Mouse (Mus musculus) lung, postnatal 0 days (tissue): ENCODE data around the gene Gm42715.

ENCODE experiments used
- CTCF ChIP-seq: IDR thresholded peaks from 2 replicates; pipeline ENCODE4 v1.5.1; 2016; ENCODE audit warnings: antibody characterized with exemption, mild to moderate bottlenecking
- EP300 ChIP-seq: IDR thresholded peaks from 2 replicates; pipeline ENCODE4 v1.6.1; 2016; ENCODE audit warnings: antibody characterized with exemption, mild to moderate bottlenecking, control low read depth

DNA sequence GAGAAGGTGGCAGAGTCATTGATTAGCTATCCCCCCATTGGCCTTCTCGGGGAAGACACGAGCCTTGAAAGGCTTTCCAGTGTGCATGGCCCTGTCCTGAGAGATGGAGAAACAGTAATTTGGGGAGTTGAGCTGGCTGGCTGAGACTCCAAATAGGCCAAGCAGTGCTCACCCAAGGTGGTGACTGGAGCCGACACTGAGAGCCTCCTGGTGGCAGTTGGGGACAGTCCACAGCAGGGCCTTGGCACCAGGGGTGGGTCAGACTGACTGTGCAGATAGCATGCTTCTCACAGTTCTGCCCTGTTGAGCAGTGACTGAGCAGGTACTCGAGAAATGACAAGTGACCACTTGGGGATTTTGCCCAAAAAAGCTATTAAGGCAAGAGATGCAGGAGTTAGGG, 82.4 kb downstream of the Gm42715 start:
- no peak for TF ChIP-seq EP300
- TF ChIP-seq CTCF = no peak
